Mouse (Mus musculus) common myeloid progenitor, adult 5-6 weeks (primary cell): ENCODE results near the gene Acacb. TPM values are rescaled to one million over a fixed set of nuclear protein-coding genes. Genes with fewer than 3 reads are reported as not detected.

ENCODE experiments used
- ATAC-seq: replicated peaks from 2 replicates; pipeline ENCODE4 v1.8.0; 2016; ENCODE audit warnings: low read depth, mild to moderate bottlenecking, moderate TSS enrichment, inconsistent platforms; ENCODE audit not compliant: poor library complexity, severe bottlenecking
- total RNA-seq: library from RNA; stranded (forward); fragments of 200-1000, 187-1606 nt; gene quantifications from 2 replicates; pipeline ENCODE4 v1.2.3, GENCODE M21; 2017

The Acacb gene
- total RNA-seq, 1 experiment from 2014 or later = 0.87 TPM

DNA sequence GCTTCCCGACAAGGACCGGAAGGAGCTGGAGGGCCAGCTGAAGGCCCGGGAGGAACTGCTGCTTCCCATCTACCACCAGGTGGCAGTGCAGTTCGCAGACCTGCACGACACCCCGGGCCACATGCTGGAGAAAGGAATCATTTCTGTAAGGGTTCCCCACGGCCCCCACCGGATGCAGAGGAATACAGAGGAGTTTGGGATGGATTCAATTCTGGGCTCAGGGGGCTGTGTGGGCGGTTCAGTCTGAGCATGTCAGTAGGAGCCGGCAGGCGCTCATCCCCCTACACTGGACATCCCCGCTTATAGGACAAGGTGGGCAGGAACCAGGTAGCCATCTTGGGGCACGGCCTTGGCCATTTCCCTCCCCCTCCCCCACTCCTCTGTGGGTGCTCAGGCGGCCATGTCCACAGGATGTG lies 101.8 kb downstream of the Acacb start:
- peak; percentile 66; the same call in 1 of the 2 replicates for ATAC-seq

DNA sequence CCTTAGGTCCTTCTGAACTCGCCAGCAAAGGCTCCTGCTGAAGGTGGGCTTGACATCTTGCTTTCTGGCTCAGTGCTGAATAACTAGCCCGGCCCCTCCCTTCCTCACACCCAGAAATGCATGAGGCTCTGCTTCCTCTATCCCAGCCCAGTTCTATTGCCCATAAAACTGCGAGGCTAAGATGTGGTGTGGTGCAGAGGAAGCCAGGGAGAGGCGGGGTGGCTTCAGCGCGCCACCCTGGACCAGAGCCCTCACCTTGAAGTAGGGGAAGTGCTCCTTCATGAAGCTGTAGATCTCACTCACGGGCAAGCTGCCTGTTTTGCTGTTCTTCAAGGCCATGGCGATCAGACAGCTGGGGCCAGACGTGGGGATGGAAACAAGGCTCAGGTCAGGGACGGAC lies 113.2 kb downstream of the Acacb start:
- peak; percentile 80 for ATAC-seq

DNA sequence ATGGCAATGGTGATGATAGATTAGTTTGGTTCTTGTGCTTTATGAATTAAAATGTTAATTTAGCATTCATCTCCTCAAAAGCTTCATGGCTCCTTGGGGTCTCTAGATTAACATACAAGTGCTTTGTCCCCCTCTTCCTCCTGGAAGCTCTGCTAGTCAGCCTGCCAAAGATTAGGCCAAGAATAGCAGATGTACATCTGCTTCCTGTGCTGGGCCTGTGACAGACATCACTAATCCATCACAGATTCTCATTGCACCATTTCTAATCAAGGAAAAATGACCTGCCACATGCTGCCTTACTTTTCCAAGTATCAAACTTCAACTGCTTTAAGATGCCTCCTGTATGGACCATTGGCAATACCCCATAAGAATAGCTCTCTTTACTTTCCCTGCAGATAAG lies 115.2 kb downstream of the Acacb start:
- ATAC-seq = 0 out of 2 replicates have a peak, but pooled peaks have one; percentile 30

DNA sequence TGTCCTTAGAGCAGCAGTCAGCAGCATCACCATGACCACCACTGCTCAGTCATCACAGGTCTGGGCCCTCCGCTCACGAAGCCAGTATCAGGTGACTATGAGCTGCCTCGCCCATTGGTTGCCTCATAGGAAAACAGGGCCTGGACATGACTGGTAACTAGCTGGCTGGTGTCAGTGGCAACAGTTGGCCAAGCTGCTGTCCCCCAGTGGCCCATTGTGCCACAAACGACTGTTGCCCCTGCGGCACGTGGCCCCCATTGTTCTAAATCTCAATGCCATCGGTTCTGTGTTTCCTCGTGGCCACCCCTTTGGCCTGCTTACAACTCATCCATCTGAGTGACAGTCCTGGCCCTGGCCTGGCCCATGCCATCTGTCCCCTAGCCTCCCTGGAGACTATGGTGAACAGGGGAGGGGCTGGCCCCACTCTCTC lies 117.7 kb downstream of the Acacb start:
- no peak for ATAC-seq

DNA sequence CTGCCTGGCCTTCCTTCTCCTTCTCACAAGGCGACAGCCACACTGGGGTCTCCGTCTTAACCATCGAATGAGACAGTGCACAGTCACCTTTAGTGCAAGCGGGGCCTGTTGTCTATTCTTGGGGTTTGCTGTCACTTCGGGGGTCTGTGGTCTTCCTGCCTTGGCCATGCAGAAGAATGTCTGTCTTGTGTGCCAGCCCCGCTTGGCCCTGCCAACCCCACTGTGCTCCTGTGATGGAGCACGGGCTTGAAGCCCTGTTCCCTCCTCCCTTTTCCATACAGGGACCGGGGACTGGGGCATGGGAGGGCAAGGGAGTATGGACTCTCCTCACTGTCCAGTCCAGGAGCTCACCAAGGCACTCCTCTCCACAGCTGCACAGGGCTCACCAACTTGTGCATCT lies 118.5 kb downstream of the Acacb start:
- ATAC-seq = no peak

DNA sequence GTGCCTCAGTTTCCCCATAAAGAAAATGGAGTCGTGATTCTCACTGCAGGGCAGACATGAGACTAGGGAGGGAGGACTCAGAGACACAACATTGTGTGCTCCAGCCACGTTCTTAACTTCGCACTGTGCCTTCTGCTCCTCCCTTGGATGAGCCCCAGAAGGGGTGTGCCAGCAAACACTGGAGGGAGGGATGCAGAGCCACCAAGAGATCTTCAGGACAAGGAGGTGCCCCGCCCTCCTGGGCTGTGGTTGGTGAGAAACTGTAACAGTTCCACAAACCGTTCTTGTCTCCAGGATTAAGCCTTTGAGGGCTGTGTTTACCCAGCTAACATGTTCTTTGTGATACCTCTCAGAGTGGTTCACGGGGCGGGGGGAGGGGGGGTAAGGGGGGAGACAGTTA lies 122.3 kb downstream of the Acacb start:
- ATAC-seq = peak; percentile 57

DNA sequence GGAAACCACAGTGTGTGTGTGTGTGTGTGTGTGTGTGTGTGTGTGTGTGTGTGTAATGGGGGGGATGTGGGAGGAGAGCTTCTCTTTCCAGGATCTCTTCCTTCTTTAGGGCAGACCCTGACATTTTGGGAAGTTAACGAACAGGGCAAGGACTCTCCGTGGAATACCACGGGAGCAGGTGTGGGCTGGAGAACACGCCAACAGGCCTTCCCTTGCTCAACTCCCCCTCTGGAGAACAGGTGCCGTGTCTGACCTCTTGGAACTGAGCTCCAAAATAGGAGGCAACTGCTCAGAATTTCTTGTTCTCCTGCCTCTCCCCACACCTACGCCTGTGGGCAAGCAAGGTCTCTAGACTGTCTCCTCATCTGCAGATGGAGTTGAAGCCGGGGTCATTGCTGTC lies 123.2 kb downstream of the Acacb start:
- ATAC-seq = no peak

DNA sequence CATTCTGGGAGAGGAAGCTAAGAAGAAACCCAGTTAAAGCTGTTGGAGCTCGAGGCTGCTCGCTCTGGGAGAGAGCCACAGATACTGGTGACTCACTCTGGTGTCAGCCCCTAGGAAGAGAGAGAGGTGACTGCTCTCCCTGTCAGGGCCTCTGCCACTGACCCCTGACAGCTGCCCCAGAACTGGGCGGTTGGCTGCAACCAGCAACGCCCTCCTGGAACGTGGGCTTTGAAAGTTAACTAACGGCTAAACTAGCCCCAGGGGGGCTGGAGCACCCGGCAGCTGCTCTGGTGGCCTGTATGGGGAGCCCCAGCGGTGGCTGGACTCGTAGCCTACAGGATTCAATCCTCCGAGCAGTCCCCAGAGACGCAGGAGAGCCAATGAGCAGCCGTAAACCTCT lies 123.6 kb downstream of the Acacb start:
- ATAC-seq = 0 out of 2 replicates have a peak, but pooled peaks have one; percentile 4

DNA sequence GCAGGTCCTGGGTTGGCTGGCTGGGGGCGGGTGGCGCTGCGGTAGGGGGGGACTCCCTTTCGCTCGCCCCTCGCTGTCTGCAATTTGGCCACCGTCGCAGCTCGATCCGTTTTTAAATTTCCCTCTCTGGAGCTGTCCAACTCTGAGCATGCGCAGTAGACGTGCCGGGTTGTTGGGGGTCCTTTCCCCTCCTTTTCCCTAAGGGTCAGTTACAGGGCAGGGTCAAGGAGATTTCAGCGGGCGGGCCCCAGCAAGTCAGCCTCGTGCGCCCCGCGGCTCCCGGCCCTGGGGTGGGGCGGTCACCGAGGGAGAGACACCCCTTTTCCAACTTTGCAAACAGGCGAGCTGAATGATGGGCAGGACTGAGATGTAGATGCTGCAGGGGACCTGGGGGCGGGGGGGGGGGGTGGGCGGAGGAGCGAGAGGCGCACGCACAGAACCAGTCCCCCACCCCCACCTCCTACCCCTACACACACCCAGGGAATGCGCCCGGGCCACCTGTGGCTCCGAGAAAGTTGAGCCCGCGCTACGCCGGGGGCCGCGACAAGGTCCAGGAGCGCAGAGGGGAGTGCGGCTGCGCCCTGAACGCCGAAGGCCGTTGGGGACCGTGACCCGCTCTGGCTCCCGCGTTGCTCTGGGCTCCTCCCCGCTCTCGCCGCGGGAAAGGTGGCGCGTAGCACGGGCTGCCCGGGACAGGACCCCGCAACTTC lies 127.5 kb downstream of the Acacb start, which contains the start of gene Foxn4:
TSS of gene Foxn4 (minus strand) at position 115 of the 710 bp plus-strand sequence.
- ATAC-seq = no peak

DNA sequence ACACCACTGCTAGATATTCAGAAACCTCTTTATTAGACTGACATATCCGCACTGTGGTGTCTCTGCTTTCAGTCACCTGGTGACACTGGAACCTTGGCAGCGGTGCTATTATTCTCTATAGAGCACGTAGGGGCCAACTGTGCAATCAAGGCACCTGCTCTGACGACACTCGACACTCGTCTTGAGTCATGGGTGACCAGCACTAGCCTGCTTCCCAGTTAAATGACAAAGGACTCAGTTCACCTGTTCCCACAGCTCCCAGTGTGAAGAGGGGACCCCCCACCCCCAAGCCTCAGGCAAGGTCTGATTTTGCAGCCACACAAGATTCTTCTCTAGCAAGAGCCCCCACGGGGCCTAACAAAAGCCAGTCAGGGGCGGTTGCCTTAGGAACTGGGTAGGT lies 129.0 kb downstream of the Acacb start:
- ATAC-seq = no peak

DNA sequence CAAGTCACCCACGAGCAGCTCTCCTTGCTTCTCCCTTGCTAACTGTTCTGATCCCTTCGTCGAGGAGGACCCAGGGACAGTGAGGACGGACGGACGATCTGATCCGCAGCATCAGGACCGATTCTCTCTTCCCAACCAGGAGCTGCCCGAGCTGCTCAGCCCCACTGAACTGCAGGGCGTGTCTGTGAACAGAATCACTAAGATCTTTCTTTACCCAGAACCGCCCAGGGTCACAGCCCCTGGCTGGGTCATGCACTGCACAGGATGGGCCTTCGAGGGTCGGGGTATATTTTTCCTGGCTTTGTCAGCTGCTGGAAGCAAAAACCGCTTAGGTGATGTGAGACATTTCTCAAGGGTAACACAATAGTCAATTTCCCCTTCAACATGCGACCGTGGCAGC lies 129.7 kb downstream of the Acacb start:
- ATAC-seq = no peak

DNA sequence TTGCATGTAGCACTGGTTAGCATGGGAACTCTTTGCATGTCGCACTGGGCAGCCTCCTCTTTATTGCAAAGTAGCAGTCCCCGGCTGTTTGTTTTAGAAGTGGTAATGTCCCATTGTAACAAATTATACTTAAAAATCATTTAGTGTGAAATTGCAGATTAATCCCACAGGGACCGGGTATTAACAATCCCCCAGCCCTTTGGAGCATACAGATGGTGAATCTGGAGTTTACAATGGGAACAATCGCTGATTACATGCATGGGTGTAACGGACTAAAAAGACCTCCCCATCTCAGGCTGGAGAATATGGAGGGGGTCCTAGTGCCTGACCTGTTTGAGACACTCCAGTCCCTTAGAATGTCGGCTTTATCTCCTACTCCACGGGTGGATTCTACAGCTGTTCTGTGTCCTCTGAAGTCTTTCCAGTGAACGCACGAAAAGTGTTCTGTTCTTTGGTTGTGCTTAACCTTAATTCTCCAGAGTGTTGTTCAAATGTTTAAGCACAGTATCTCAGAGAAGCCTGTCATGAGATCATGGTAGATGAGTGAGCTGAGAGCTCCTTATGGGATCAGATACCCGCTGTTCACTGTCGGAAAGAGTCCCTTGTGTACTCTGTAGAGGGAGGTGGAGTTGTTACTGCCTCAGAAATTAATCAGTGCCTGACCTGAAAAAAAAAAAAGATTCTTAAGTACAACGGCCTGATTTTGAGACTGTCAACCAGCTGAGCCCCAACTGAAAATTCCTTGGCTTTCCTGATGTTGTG lies 133.2 kb downstream of the Acacb start:
- no peak for ATAC-seq

DNA sequence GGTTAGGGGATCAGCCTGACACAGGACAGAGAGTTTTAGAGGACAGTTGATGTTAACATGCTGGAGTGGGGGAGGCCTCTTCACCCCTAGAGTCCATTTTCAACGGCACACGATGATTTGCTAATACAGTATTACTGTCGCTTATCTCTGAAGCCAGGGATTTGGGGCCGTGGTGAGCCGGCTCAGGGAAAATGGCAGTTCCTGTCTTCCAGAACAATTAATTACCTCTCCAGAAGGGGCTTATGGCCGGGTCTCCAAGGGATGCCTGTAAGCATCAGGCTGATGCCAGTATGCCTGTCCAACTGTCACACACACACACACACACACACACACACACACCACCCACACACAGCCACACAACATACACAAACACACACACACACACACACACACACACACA lies 136.0 kb downstream of the Acacb start:
- ATAC-seq = no peak

DNA sequence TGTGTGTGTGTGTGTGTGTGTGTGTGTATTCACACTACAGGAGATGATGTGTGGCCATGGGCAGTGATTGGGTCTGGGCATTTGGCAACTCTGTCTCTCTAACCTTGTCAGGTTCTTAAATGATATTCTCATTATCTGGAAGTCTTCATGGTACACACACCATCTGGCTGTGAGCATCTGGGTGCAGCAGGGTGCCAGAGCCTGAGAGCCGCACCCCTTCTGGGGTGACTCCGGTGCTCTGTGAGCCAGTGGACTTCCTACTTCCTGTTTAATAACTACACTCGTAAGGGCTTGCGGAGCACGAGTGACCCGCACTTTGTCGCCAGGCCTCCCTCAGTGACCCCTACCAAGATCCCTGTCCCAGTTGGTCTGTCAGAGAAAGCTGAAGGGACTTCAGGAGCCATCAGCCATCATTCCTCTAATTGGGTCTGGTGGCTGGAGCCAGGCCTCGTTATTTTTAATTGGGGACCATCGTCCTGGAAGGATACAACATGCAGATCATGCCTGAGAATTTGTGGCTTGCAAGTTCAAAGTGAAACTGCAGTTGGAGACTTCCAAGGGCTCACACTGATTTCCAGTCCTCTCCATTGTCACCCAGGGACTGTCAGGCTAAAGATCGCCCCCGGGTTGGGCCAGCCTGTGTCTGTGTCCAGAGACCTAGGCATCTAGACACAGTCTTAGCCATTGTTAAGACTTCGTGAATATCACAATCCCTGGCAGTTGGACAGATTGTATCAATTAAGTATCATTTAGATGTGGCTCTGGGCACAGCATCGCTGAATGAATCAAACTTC lies 138.5 kb downstream of the Acacb start:
- no peak for ATAC-seq

DNA sequence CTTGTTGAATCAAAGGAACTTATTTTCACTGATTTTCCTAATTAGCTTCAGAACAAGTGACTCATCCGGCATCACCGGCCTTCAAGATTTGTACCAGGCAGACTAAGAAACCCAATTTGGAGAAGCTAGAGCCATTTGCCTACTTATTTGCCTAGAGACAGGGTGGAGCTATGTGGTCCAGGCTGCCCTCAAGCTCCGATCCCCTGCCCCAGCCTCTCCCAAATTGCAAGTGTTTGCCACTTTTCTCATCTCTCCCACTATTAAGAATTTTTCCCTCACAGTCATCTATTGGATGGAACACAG lies 139.0 kb downstream of the Acacb start:
- no peak for ATAC-seq

DNA sequence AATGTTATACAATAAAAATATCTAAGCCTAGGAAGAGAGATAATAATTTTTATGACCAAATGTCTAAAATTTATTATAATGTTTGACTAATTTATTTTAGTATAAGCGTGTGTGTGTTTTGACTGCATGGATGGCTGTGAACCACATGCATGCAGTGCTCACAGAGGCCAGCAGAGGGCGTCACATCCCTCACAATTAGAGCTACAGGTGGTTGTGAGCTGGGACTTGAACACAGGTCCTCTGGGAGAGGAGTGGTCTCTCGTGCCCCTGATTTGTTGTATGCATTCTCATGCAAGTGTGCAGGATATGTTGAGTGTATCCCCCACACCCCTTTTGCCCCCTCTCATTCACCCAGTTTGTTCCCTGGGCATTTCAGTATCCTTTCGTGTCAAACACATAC lies 139.8 kb downstream of the Acacb start:
- no peak for ATAC-seq

DNA sequence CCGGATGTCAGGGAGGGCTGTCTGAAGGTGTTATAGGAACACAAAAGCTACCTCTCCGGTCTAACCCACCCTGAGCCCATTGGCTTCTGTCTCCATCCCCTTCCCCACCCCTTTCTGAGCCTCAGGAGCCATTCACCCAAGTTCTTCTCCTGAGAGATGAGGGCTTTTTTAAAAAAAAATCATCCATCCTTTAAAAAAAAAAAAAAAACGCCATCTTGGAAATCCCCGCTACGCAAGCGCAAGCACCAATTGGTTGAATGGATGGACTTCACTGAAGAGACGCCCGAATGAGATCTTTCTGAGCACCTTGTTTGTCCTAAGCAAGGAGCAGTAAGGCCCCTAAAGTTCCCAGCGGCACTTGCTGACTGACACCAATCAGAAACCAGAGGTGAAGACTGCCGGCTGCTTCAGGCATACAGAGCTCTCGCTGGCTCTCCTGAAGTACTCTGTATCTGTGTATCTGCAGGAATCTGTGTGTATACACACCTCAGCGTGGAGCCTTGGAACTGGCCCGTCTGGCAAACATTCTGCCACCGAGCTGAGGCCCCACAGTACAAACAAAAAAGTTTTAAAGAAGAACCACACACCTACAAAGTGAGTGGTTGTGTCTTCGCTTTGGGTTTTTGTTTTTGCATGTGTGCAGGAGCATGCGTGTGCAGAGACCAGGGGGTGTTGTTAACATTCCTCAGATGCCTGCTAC lies 140.7 kb downstream of the Acacb start:
- no peak for ATAC-seq

DNA sequence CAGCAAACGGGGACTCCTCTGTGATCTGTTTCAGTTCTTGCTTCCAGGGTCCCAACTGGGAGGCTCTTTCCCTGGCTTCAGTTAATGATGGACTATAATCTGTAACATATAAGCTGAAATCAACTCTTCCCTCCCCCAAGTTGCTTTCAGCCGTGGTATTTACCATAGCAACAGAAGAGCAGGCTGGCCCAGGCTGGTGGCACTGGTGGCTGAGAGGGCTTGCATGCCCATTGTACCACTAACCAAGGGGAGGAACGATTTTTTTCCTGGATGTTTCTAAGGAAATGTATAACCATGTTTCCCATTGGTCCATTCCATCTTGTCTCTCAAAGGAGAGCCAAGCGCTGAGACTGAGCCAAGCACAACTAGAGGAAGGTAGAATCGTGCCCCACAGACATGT lies 142.1 kb downstream of the Acacb start:
- ATAC-seq = no peak

DNA sequence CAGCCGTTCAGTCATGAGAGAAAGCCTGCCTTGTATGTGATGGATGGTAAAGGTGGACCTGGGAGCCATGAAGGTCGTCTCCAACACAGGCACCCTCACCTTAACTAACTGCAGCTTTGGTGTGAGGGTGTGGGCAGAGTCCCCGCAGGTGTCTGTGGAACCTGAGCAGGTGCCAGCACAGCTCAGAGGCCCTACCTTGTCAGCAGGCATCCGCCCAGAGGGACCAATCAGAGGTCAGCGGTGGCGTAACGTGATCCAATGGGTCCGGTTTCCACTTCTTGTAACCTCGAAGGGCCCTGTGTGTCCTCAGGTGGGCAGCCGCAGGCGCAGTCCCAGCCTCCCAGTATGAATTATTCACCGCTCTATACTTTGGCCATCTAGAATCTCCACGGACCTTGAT lies 142.5 kb downstream of the Acacb start, which contains the start of gene Myo1h:
TSS of gene Myo1h (plus strand) at position 293 of the 400 bp plus-strand sequence.
- ATAC-seq = no peak

DNA sequence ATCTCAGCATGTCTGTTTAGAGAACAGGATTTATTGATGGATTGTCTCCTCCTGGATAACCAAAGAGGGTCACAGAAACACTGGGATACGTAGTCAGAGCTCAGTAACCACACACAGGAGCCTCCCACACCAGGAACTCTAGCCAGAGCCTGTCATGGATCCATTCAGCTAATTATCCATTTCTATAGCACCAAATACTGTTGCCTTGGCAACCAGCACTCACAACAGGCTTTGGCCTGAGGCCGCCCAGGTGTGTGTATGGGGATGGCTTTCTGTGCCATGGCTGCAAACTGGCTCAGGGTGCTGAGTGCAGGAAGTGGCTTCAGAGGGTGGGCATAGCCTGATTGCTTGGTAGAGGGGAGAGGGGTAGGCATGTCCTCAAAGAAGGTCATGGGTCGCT lies 143.7 kb downstream of the Acacb start:
- no peak for ATAC-seq
